Mouse (Mus musculus) hindbrain, embryonic 16.5 days (tissue): ENCODE measurements at regions not wholly inside any gene's neighbourhood (a gene's known extent, or its start where the extent isn't known, plus 50 kb on each side); places are given as distances from the start of the nearest gene placed in this dataset.
A peak's percentile ranks its signal among the peaks of the same experiment; 100 is the strongest.

Experiments
- ATAC-seq: fragments of 200-750 bp; cut with Nextera tagmentation; 2 replicates; pipeline ENCODE4 v1.8.0; 2017; ENCODE audit warnings: moderate TSS enrichment, moderate library complexity
- H3K27ac ChIP-seq: fragments of 300-500 bp; sonication (generic); 2 replicates; pipeline ENCODE4 v1.5.1; 2014; ENCODE audit warnings: low read depth, mild to moderate bottlenecking, control low read depth, low read length, moderate library complexity
- H3K27me3 ChIP-seq: fragments of 300-500 bp; sonication (generic); replicated peaks from 2 replicates; pipeline ENCODE4 v1.6.1; 2014; ENCODE audit warnings: low read length; ENCODE audit not compliant: control insufficient read depth, insufficient read depth
- H3K36me3 ChIP-seq: fragments of 300-500 bp; sonication (generic); 2 replicates; pipeline ENCODE4 v1.6.1; 2014; ENCODE audit warnings: mild to moderate bottlenecking, low read length, moderate library complexity, mixed read lengths; ENCODE audit not compliant: control insufficient read depth, insufficient read depth
- H3K4me1 ChIP-seq: fragments of 300-500 bp; sonication (generic); 2 replicates; pipeline ENCODE4 v1.6.1; 2014; ENCODE audit warnings: low read depth, low read length; ENCODE audit not compliant: control insufficient read depth, insufficient read depth
- H3K4me2 ChIP-seq: fragments of 300-500 bp; sonication (generic); 2 replicates; pipeline ENCODE4 v1.6.1; 2014; ENCODE audit warnings: mild to moderate bottlenecking, low read length, control low read depth, moderate library complexity
- H3K4me3 ChIP-seq: fragments of 300-500 bp; sonication (generic); 2 replicates; pipeline ENCODE4 v1.5.1; 2014; ENCODE audit warnings: mild to moderate bottlenecking, low read length, control low read depth, moderate library complexity
- H3K9ac ChIP-seq: fragments of 300-500 bp; sonication (generic); 2 replicates; pipeline ENCODE4 v1.6.1; 2014; ENCODE audit warnings: low read depth, mild to moderate bottlenecking, control low read depth, low read length, moderate library complexity
- H3K9me3 ChIP-seq: fragments of 300-500 bp; sonication (generic); 2 replicates; pipeline ENCODE4 v1.6.1; 2014; ENCODE audit warnings: mild to moderate bottlenecking, low read length, moderate library complexity; ENCODE audit not compliant: control insufficient read depth
- WGBS: fragments of 180-500 bp; shearing (Covaris S2); extraction: QIAGEN DNeasy Blood & Tissue Kit; methylation state at CpG from one replicate; pipeline ENCODE4 v1.1.7; 2014; 5-methylcytosine and 5-hydroxymethylcytosine counted together

GRCm38 (mm10) chr16:91970461-91970860 lies 87.6 kb upstream of the Mrps6 start:
- WGBS: 82% methylated on average over 4 of the region's 4 CpGs
- no peak overlapping the region for H3K4me3 ChIP-seq
- ATAC-seq: no peak
- H3K4me2 ChIP-seq: no peak overlapping the region
- H3K9me3 ChIP-seq: no peaks in the 10 kb centered on the region
- no peaks in the 10 kb centered on the region for H3K27me3 ChIP-seq
- no peaks in the 10 kb centered on the region for H3K36me3 ChIP-seq
- no peaks in the 10 kb centered on the region for H3K4me1 ChIP-seq
- no peak overlapping the region for H3K27ac ChIP-seq
- no peak overlapping the region for H3K9ac ChIP-seq

GRCm38 (mm10) chr16:91973183-91973582 lies 84.9 kb upstream of the Mrps6 start:
- no peak overlapping the region for H3K4me2 ChIP-seq
- no peaks in the 10 kb centered on the region for H3K36me3 ChIP-seq
- no peaks in the 10 kb centered on the region for H3K27me3 ChIP-seq
- no peak for ATAC-seq
- H3K4me1 ChIP-seq: 0 out of 2 replicates have a peak, but pooled peaks cover 2% of the 10 kb centered on the region
- 96% methylated on average over 8 of the region's 9 CpGs for WGBS
- H3K9ac ChIP-seq: no peak overlapping the region
- H3K27ac ChIP-seq: no peak overlapping the region
- no peak overlapping the region for H3K4me3 ChIP-seq
- H3K9me3 ChIP-seq: no peaks in the 10 kb centered on the region

GRCm38 (mm10) chr16:91976194-91976805 lies 81.8 kb upstream of the Mrps6 start:
- Histone ChIP-seq H3K4me3 (no peak overlapping the region), H3K36me3 (no peaks in the 10 kb centered on the region), H3K27ac (no peak overlapping the region), H3K4me2 (no peak overlapping the region), H3K4me1 (peaks cover 2% of the 10 kb centered on the region; the same call in 1 of the 2 replicates), H3K27me3 (no peaks in the 10 kb centered on the region), H3K9ac (no peak overlapping the region), H3K9me3 (no peaks in the 10 kb centered on the region)
- WGBS: 75% methylated on average over 8 of the region's 8 CpGs
- no peak for ATAC-seq

- no peak for ATAC-seq
- Histone ChIP-seq H3K4me2 (no peak overlapping the region), H3K36me3 (no peaks in the 10 kb centered on the region), H3K27ac (no peak overlapping the region), H3K9me3 (no peaks in the 10 kb centered on the region), H3K4me1 (peaks cover 2% of the 10 kb centered on the region; the same call in 1 of the 2 replicates), H3K9ac (no peak overlapping the region), H3K4me3 (no peak overlapping the region), H3K27me3 (no peaks in the 10 kb centered on the region)
- WGBS: 26% methylated on average over 4 of the region's 4 CpGs
These were observed 79.6 kb upstream of the Mrps6 start for GRCm38 (mm10) chr16:91978423-91978822.

GRCm38 (mm10) chr16:91978846-91979245 lies 79.2 kb upstream of the Mrps6 start:
- Histone ChIP-seq H3K27ac (no peak overlapping the region), H3K4me1 (peaks cover 2% of the 10 kb centered on the region; the same call in 1 of the 2 replicates), H3K27me3 (no peaks in the 10 kb centered on the region), H3K4me3 (no peak overlapping the region), H3K9ac (no peak overlapping the region; the same call in 1 of the 2 replicates), H3K4me2 (no peak overlapping the region), H3K36me3 (no peaks in the 10 kb centered on the region), H3K9me3 (no peaks in the 10 kb centered on the region)
- peak; percentile 48; the same call in 1 of the 2 replicates for ATAC-seq
- WGBS: 29% methylated on average over 5 of the region's 5 CpGs

- no peak overlapping the region for H3K9ac ChIP-seq
- H3K9me3 ChIP-seq: no peaks in the 10 kb centered on the region
- 50% methylated on average over 6 of the region's 6 CpGs for WGBS
- H3K27ac ChIP-seq: no peak overlapping the region
- no peaks in the 10 kb centered on the region for H3K27me3 ChIP-seq
- H3K4me1 ChIP-seq: peaks cover 2% of the 10 kb centered on the region; the same call in 1 of the 2 replicates
- no peak overlapping the region for H3K4me3 ChIP-seq
- ATAC-seq: no peak
- H3K4me2 ChIP-seq: no peak overlapping the region
- H3K36me3 ChIP-seq: no peaks in the 10 kb centered on the region
These were observed 77.6 kb upstream of the Mrps6 start for GRCm38 (mm10) chr16:91980482-91980881.

GRCm38 (mm10) chr16:91985211-91985610 lies 72.9 kb upstream of the Mrps6 start:
- Histone ChIP-seq H3K4me3 (no peak overlapping the region), H3K9ac (no peak overlapping the region), H3K36me3 (no peaks in the 10 kb centered on the region), H3K27me3 (no peaks in the 10 kb centered on the region), H3K4me1 (no peaks in the 10 kb centered on the region), H3K4me2 (no peak overlapping the region), H3K27ac (no peak overlapping the region), H3K9me3 (no peaks in the 10 kb centered on the region)
- ATAC-seq: no peak
- WGBS: 83% methylated on average over 12 of the region's 12 CpGs

GRCm38 (mm10) chr16:91989332-91989731 lies 68.7 kb upstream of the Mrps6 start:
- no peak for ATAC-seq
- 86% methylated on average over 4 of the region's 4 CpGs for WGBS
- no peaks in the 10 kb centered on the region for H3K36me3 ChIP-seq
- no peak overlapping the region for H3K4me3 ChIP-seq
- no peak overlapping the region for H3K27ac ChIP-seq
- H3K9me3 ChIP-seq: no peaks in the 10 kb centered on the region
- no peaks in the 10 kb centered on the region for H3K27me3 ChIP-seq
- H3K9ac ChIP-seq: no peak overlapping the region
- no peaks in the 10 kb centered on the region for H3K4me1 ChIP-seq
- no peak overlapping the region for H3K4me2 ChIP-seq

- Histone ChIP-seq H3K4me3 (peak overlapping the region; percentile 1), H3K4me2 (peak overlapping the region; percentile 49), H3K9ac (no peak overlapping the region; the same call in 1 of the 2 replicates), H3K27ac (0 out of 2 replicates have a peak overlapping the region, but pooled peaks have one; percentile 49), H3K4me1 (no peaks in the 10 kb centered on the region), H3K9me3 (no peaks in the 10 kb centered on the region), H3K27me3 (no peaks in the 10 kb centered on the region), H3K36me3 (no peaks in the 10 kb centered on the region)
- ATAC-seq: peak; percentile 72
- 20% methylated on average over 13 of the region's 13 CpGs for WGBS
These were observed 62.4 kb upstream of the Mrps6 start for GRCm38 (mm10) chr16:91995459-91996190.
